Mouse (Mus musculus): ENCODE data around the gene Zfp69.

Zfp69 gene

DNA sequence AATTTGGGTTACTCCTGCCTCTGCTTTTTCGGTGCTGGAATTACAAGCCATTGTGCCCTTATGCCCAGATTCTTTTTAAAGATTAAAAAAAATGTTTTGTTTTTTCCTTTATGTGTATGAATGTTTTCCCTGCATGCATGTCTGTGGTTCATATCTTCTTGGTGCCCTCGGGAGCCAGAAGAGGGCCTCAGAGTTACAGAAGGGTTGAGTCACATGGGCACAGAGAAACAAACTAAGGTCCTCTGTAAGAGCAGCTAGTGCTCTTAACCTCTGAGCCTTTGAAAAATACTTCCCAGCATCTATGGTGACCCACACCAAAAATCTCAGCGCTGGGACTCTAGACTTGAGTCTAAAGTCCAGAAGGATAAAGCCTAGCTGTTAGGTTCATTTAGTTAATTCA lies 26.1 kb downstream of the Zfp69 start:
- DNase-seq (ENCODE audit: low spot score in 2 of 2), result peak in 1 of 2 experiments; percentile 5

DNA sequence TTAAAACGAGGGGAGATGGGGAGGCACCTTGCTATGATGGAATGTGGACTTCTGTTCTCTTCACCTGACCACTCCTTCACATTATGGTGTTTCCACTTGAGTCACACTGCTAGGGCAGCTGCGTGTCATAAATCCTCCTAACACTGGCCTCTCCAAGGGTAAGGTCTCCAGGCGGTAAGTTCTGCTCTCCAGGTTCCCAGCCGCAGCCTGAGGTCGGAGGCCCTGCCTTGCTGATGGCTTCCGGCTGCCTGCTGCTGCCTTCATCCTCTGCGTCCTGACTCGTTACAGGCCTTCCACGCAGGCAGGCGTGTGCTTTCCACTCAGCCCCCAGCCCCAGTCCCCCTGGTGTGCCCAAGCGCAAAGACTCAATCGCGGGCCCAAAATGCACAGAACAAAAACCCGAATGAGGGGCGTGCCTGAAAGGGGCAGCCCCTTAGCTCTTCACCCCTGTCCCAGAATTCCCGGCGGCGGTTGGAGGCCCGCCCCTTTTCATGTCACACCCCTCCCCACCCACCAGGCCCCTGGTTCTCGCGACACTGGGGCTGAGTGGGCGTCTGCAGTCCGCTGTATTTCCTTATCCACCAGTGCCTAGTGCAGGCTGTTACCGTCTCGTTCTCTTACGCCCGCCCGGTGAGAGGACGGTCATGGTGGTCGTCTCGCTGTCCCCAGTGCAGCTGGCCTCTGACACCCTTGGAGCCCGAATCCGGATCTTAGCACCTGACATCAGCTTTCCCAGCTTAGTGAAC lies 26.8 kb downstream of the Zfp69 start, which contains the start of gene Exo5:
Gene Exo5 (minus strand): TSS at position 464 of the 746 bp plus-strand sequence.
- peak; percentile 81 to 92 for DNase-seq (ENCODE audit: low spot score in 2 of 2)

DNA sequence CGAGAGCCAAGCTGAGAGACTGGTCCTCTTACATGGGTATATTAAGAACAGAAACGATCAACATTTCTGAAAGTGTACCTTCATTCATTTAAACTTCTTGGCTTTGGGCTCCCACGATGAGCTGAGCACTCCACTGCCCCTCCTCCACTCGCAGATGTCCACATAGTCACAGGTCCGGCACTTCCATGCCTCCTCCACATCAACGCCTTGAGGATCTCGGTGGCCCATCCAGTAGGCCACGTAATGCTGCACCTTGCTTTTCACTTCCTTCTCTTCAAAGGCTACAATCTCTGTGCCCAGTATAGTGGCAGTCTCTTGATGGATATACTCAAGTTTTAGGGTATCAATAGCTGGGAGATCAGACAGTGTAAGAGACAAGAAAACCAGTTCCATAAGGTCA lies 30.0 kb downstream of the Zfp69 start:
- DNase-seq (ENCODE audit: low spot score in 2 of 2), result no peak

DNA sequence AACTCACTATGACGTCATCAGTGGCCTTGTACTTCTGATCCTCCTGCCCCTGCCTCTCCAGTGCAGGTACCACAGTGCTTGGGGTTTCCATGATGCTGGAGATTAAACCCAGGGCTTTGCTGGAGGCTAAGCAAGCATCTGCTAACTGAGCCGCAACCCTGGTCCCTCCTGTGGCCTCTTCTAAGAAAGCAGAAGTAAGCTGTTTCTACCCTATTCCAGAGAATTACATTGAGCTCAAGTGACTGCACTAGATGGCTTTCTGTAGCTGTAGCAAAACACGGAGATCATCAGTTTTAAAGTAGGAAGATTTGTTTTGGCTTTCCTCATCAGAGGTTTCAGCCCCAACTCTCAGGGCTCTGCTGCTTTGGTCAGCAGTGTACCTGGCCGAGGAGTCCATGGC lies 37.0 kb downstream of the Zfp69 start:
- no peak for DNase-seq (ENCODE audit: low spot score in 2 of 2)

DNA sequence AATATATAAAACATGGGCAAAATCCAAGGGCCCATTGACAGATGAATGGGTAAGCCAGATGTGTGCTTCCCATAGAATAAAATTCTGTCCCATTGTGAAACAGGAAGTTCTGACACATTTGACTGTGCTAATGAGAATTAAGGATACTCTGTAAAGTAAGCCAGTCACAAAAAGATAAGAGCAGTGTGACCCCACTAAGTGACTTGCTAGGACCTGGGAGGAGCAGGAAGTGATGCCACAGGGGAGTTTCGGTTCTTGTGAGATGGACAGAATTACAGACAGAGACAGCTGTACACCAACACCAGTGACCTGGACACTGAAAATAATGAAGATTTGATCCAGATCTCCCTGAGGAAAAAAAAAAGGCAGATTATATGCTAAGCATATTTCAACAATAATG lies 37.6 kb downstream of the Zfp69 start:
- DNase-seq (ENCODE audit: low spot score in 2 of 2), result no peak

DNA sequence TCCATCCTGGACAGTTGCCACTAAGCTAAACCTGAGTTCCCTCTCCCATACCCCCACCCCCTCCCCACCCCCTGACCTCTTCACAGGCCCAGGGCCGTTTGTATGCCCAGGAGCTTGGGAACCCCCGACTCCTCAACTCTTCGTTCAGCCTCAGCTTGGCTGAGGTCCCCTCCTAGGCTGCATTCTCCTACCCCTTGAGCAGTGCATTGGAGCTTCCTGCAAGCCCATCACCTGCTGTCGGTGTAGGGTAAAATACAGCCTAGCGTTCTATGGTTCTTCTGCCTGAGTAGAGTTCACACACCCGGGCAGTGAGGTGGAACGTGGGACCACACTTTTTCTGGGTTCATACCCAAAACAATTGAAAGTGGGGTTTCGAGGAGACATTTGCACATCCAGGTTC lies 38.1 kb downstream of the Zfp69 start:
- DNase-seq (ENCODE audit: low spot score in 2 of 2), result no peak

DNA sequence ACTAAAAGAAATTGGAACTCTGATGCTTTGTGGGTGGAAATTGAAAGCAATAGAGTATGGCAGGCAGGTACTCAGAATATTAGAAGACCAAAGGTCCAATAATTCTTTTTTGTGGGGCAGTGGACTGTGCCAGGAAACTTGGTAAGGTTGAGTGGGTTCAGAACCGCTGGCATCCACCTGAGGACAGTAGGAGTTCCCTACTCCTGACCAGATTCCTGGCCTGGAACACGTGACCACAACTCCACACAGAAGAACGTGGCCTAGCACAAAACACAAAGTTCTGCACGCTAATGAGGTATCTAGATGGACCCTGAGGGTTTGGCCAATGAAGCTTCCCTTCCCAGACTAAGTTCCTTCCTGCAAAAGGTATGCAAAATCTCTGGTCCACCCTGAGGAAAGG lies 38.6 kb downstream of the Zfp69 start:
- DNase-seq (ENCODE audit: low spot score in 2 of 2), result no peak

DNA sequence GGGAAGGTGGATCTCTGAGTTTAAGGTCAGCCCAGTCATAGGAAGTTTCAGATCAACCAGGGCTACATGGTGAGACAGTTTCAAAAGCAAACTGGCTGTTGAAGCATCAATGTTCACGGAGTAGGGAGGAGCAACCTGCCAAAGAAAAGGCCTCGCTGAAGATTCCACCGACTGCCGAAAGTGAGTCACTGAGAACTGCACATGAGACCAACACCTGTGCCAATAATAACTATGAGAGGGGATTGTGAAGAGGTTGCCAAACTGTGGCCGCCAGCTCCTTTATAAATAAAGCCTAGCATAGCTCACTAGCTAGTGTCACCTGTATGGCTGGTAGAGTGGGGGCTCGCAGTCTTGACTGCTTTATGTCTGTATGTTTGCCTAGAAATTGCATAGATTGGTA lies 40.4 kb downstream of the Zfp69 start:
- no peak for DNase-seq (ENCODE audit: low spot score in 2 of 2)

DNA sequence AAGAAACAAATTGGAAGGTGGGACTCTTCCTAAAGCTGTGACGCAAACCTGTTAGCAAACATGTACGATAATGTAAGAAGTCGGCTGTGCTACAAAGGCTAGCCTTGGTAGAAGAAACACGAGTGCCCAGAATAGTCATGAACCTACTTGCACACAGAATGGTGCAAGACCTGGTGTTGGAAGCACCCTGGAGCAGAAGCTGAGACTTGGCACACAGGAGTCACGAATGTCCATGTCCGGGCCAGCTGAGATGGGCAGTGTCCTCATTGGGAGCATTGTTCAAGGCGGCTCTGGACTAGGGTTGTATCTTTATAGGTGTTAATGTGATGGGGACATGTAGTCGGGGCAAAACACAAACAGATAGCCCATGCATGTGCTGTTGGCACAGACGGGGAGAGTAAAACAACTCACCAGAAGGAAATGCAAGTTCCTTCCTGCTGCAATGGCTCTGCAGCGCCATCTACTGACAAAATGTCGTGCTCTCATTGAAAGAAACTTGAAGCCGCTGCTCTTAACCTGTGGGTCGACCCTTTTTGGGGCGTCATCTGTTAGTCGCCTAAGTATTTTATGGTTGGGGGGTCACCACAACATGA lies 41.8 kb downstream of the Zfp69 start:
- DNase-seq (ENCODE audit: low spot score in 2 of 2), result peak in 1 of 2 experiments; percentile 64

DNA sequence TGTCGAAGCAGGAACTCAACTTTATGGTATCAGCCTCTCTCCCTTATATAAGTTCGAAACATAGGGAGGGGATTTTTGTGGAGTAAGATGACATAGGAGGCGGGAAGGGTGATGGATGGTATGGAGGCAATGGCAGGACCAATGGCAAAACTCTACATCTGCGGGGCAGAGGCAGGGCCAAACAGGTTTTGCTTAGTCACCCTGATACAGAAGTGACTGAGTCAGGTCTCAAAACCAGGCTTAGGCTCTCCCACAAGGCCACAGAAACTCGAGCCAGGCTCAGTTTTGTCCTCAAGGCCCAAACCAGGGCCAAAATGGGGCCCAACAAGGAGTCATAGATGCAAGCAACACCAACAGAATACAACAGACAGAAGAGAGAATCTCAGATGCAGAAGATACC lies 45.9 kb downstream of the Zfp69 start:
- DNase-seq (ENCODE audit: low spot score in 2 of 2), result no peak

DNA sequence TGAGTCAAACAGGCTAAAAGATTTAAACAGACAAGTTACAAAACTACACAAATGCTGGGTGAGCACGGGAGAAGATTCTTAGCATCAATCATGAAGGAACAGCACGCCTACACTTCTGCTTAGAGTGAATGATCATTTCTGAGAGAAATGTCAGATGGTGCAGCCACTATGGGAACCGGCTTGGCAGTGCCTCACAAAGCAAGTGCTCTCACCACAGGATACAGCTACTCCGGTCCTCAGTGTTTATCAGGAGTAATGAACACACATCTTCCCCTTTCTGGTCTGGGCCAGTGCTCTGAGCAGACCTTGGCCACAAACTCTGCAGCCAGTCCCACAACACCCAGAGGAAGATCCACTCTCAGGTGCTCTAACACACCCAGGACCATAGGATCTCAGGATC lies 47.0 kb downstream of the Zfp69 start:
- no peak for DNase-seq (ENCODE audit: low spot score in 2 of 2)

DNA sequence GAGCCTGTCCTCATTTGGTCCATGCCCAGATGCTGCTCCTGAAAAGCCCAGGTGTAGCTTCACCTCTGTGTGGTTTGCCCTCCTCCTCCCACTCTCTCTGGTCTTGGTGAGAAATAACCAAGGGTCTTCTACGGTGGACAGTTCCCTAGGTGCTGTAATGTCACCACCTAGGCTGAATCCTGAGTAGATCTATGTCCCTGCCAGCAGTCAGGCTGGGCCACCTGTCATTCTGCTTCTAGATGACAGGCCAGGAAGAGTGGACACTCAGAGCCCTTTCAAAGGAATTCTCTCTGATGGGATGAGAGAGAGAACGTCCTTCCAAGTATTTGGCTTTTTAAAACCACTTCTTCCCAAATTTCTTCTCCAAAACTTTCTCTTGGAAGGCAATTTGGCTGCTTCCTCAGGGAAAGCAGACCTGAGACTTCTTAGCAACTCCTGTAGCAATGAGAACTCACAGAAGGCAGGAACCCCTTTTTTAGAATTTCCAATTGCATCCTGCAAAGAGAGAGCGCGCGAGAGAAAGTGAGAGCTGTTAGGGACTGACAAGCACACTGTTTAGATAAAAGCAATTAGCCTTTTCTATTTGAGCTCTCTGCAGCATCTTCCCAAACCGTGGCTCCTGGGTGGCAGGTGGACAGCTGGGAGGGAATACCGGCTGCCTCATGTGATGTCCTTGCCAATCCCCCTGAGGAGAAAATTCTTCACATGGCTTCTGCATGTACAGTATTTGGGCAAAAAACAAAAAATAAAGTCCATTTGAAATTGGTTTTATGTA lies 55.5 kb downstream of the Zfp69 start:
- DNase-seq (ENCODE audit: low spot score in 2 of 2), result no peak

DNA sequence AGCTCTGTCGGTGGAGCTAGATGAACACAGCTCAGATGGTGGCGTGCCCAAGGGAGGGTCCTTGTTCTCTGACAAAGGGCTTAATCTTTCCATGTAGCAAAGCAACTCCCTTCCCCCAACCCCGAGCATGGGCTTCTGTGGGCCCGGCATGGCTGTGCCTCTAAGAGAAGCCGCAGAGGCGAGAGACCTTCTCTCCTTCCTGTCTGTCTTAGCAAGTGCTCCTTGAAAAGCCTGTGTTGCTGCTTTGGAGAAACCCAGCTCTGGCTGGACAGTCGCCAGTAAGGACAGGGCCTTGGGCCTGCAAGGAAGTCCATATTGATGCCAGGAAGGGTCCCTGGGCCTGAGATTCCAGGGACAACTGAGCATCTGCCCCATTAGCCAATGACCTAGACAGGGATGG lies 56.3 kb downstream of the Zfp69 start:
- no peak for DNase-seq (ENCODE audit: low spot score in 2 of 2)

DNA sequence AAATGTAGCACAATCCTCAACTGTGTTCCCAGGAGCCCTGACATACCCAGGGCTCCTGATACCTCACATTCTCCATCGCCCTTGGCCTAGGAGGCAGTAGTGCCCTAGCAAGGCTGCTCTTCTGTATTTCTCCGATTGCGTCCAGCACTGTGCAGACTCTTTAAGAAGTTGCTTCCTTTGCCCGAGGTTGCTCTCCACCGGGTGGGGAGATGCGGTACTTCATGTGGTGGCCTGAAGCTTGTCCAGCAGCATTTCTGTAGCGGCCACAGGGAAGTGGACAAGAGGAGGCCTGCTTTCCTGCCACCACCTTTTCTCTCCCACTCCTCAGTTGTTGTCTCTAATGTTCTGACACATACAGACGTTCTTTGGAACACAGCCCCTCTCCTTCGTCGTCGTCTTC lies 56.9 kb downstream of the Zfp69 start:
- DNase-seq (ENCODE audit: low spot score in 2 of 2), result no peak

DNA sequence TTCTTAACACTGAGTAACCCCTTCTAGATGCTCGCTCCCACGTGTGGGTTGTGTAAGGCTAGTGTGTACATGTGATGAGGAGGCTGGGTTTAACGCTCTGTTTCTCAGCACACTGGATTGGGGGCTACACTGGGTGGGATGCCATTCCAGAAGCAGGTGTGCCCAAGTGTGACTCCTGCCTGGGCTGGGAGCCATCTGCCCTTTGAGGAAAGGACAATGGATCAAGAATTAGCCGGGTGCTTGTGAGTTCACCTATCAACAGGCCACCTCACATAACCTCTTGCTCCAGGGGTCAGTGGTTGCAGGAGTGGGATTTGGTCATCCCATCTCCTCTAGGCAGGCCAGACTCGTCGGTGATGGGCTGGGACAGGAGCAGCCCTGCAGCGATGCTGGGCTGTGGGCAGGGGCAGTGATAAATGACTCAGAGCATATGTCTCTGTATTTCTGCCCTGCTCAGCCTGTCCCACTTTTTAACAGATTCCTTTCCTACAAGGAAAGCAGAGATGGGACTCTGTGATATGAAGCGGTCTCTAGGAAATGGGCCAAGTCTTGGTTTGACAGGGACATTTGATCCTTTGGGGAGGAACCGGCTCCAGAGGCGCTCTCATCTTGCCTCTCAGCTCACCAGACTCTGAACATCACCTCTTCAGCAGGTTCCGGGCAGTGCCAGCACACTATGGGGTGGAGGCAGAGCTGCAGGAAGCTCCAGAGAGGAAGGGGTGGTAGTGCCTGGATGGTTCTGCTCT lies 57.7 kb downstream of the Zfp69 start:
- no peak for DNase-seq (ENCODE audit: low spot score in 2 of 2)

DNA sequence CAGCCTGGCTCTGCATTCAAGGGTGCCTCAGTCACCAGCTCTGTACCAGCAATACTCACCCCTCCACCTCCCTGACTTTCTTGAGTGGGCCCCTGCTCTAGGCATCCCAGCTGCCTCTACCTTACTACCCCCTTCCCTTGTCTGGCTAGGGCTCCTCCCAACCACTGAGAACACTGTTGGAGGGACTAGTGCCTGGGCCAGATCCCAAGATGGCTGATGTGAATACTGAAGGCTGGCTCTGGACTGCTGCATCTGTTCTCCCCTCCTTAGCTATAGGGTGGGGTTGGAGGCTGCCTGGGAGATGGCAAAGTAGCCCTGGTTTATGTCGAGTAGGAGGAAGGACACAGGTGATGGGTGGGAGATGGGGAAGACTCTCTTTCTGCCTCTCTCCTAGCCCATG lies 59.0 kb downstream of the Zfp69 start:
- DNase-seq (ENCODE audit: low spot score in 2 of 2), result no peak

DNA sequence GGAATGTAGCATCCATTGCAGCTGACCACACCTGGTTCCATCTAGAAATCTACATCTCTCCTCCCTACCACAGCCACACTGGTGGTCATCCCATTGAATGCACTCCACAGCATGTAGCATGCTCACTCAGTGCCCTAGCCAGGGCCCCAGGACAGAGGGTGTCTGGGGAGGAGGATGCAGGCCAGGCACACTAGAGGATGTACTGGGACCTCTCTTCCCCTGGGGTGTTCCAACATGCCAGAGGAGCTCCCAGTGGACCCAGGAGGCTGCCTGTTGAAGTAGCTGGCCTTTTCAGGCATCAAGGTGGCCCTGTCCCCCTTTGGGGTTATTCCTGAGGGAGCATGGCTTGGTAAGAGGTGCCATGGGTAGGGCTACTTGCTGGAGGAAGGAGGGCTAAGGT lies 59.5 kb downstream of the Zfp69 start:
- no peak for DNase-seq (ENCODE audit: low spot score in 2 of 2)

DNA sequence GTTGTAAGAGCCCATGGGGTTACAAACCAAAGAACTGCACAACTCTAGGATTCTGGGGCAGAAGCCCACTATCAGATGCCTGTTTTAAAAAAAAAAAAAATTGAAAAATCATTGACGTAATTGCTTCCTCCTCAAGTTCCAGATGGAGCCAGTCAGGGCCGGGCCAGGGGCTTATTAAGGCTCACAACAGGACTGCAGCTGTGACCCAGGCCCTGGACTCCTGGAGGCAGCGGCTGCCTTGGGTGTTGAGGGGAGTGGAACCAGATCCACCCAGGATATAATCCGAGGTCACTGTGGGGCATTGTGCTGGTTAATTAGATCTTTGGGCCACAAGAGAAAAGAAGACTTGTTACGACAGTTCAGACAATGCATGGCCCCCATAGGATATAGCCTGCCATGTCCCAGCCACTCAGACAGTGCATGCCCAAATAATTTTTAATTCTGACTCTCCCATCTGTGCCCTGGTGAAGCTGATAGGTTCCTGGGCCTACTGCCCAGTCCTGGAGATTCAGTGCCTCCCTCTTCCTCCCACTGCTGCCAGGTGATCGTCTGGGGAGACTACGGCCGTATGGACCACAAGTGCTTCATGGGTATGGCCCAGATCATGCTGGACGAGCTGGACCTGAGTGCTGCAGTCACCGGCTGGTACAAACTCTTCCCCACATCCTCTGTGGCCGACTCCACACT lies 60.6 kb downstream of the Zfp69 start:
- no peak for DNase-seq (ENCODE audit: low spot score in 2 of 2)

DNA sequence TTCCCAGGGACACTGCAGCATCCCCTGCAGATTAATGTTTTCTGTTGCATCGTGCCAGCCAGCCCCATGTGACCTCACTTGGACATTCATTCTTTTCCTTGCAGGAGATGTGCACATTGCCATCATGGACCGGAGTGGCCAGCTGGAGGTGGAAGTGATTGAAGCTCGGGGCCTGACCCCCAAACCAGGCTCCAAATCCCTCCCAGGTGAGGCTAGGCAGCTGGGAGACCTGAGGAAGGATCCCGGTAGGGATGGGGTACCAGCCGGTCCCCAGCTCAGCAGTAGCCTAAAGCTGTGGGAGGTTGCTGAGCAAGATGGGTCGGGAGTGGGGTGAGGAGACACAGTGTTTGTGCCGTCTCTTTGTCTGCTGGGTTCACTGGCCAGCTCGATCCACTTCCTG lies 62.6 kb downstream of the Zfp69 start:
- no peak for DNase-seq (ENCODE audit: low spot score in 2 of 2)

DNA sequence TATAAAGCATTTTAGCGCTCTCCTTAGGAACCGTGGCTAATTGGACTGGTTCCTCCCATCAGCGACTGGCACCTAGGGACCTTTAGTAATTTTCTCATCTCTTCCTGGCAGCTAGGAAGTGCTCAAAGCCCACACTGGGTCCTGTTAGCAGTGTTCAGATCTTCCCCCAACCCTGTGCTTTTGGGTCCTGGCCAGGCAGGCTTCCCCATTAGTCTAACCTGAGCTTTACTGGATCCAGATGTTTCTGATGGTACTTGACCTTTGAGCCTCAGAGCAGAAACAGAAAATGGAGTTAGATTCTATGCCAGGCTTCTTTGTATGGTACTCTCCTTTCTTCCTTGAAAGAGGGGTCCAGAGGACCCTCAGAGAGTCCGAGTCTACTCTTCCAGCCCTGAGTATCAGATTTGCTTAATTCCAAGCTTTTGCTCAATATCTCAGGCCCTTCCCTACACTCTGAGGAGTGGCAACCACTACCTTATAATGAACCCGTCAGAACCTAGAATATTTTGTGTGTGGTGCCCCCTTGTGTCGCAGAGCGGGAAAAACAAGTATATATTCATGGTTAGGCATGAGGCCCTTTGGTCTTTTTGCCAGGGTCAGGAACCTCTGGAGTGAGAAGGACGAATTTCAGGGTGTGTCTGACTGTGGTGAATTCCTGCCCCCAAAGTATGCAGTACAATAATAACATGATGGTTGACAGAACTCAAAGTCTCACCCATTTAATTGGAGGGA lies 64.0 kb downstream of the Zfp69 start:
- peak; percentile 55 to 66 for DNase-seq (ENCODE audit: low spot score in 2 of 2)

DNA sequence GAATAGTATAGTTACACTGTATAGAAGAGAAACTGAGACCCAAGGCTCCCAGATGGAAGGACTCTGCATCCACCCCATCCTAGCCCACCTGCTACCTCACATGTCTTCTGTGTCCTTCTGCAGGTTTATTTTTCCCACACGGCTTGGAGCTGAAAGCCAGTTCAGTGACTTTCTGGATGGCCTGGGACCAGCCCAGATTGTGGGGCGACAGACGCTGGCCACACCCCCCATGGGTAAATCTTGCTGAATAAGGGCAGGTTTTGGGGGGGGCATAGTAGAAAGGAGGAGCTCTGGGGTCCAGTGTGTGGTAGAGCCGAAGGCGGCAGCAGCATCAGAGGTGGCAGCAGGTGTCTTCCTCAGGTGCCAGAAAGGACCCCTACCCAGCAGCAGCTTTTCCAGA lies 64.7 kb downstream of the Zfp69 start:
- no peak for DNase-seq (ENCODE audit: low spot score in 2 of 2)

All from cerebellum, postnatal 4 days (tissue).